Mouse (Mus musculus): ENCODE measurements around the gene Setmar. TPM values are rescaled to one million over a fixed set of nuclear protein-coding genes. Genes with fewer than 3 reads are reported as not detected.

Gene Setmar
- polyA plus RNA-seq (2021; fragmentation: Nextera tagmentation), result 2.5 and 2.6 TPM in 2 replicates
- long read RNA-seq, experiment 1, transcript Setmar-201 (2 exons, 1,612 nt), result major isoform, 7 of 8 reads
- long read RNA-seq, experiment 1, partial matches to known transcripts, result 0 of 8 reads
- long read RNA-seq, experiment 1, other reads (novel, unspliced or antisense), result 1 of 8 reads
- long read RNA-seq, experiment 2, partial matches to known transcripts, result 2 of 5 reads
- long read RNA-seq, experiment 2, other reads (novel, unspliced or antisense), result 0 of 5 reads

GRCm38 (mm10) chr6:108064918-108065526, at the start of gene Setmar:
Gene Setmar (plus strand): TSS chr6:108065045.

Other genes starting within 250 kb of the Setmar start
- gene Sumf1, start 120.5 kb downstream of the Setmar start, polyA plus RNA-seq (2021; fragmentation: Nextera tagmentation), result 13.2 and 13.5 TPM in 2 replicates
- gene Itpr1, start 148.1 kb downstream of the Setmar start, polyA plus RNA-seq (2021; fragmentation: Nextera tagmentation), result 36.4 and 40.6 TPM in 2 replicates